Mouse (Mus musculus): ENCODE results near the gene Dlst. TPM values are rescaled to one million over a fixed set of nuclear protein-coding genes. Genes with fewer than 3 reads are reported as not detected.

Dlst gene
- polyA plus RNA-seq, 1 experiment = 167 TPM

- Histone ChIP-seq H3K27me3 (ENCODE audit: control insufficient read depth, insufficient read depth, insufficient read length) (no peaks in the 10 kb centered on the region), H3ac (ENCODE audit: control insufficient read depth, insufficient read length, low read depth) (no peak overlapping the region), H3K79me2 (ENCODE audit: control insufficient read depth, insufficient read depth) (peaks cover 56% of the 10 kb centered on the region), H3K79me3 (ENCODE audit: low read depth) (peaks cover 3% of the 10 kb centered on the region), H3K36me3 (ENCODE audit: control insufficient read depth, insufficient read depth) (peaks cover 91% of the 10 kb centered on the region), H3K4me3 (ENCODE audit: insufficient read depth, poor library complexity, severe bottlenecking) (no peak overlapping the region)
- no peak for TF ChIP-seq MAX (IDR thresholded peaks at IDR 0.05)
- TF ChIP-seq USF1 (IDR thresholded peaks at IDR 0.05; ENCODE audit: low read depth) = no peak
- TF ChIP-seq MYOG (IDR thresholded peaks at IDR 0.05; ENCODE audit: control insufficient read depth, extremely low read depth, insufficient read length) = no peak
- no peak for TF ChIP-seq CTCF (IDR thresholded peaks at IDR 0.05; ENCODE audit: control insufficient read depth, insufficient read depth, insufficient read length)
- no peak for TF ChIP-seq MYOD1 (IDR thresholded peaks at IDR 0.05; ENCODE audit: control insufficient read depth, insufficient read length, low read depth)
- TF ChIP-seq CEBPB (IDR thresholded peaks at IDR 0.05; ENCODE audit: low read depth) = no peak
- no peak for TF ChIP-seq FOSL1 (IDR thresholded peaks at IDR 0.05; ENCODE audit: insufficient read depth, low read length, poor library complexity, severe bottlenecking)
These were observed 16.5 kb downstream of the Dlst start for GRCm38 (mm10) chr12:85126986-85127603.

DNA sequence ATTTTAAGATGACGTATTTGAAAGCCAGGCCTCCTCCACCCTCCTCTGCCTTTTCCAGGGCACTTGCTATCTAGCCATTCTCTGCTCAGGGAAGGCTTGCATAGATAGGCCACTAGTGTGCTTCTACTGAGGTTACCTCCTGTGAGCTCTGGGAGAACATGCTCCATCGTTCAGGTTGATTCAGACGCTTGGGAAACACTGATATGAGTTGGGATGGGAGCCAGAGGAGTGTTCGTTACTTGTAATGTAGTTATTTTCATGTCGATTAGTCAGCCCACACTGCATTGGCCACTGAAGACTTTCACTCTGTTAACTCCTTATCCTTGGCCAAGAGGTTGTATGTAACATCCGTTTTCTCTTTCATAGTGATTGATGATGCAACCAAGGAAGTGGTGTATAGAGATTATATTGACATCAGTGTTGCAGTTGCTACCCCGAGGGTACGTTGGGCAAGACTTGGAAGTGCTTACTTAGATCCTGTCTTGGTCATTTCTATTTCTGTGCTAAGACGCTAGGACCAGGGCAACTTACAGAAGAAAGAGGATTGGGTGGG is 18.9 kb downstream of the Dlst start:
- H3K36me3 ChIP-seq (ENCODE audit: control insufficient read depth, insufficient read depth) = peaks cover 91% of the 10 kb centered on the region
- peaks cover 3% of the 10 kb centered on the region for H3K79me3 ChIP-seq (ENCODE audit: low read depth)
- H3K4me3 ChIP-seq (ENCODE audit: insufficient read depth, poor library complexity, severe bottlenecking) = no peak overlapping the region
- H3ac ChIP-seq (ENCODE audit: control insufficient read depth, insufficient read length, low read depth) = no peak overlapping the region
- peaks cover 36% of the 10 kb centered on the region for H3K79me2 ChIP-seq (ENCODE audit: control insufficient read depth, insufficient read depth)
- TF ChIP-seq MYOG (IDR thresholded peaks at IDR 0.05; ENCODE audit: control insufficient read depth, extremely low read depth, insufficient read length) = no peak
- TF ChIP-seq FOSL1 (IDR thresholded peaks at IDR 0.05; ENCODE audit: insufficient read depth, low read length, poor library complexity, severe bottlenecking) = no peak
- TF ChIP-seq MAX (IDR thresholded peaks at IDR 0.05) = no peak
- TF ChIP-seq CTCF (IDR thresholded peaks at IDR 0.05; ENCODE audit: control insufficient read depth, insufficient read depth, insufficient read length) = no peak
- no peak for TF ChIP-seq USF1 (IDR thresholded peaks at IDR 0.05; ENCODE audit: low read depth)
- no peak for TF ChIP-seq MYOD1 (IDR thresholded peaks at IDR 0.05; ENCODE audit: control insufficient read depth, insufficient read length, low read depth)
- TF ChIP-seq CEBPB (IDR thresholded peaks at IDR 0.05; ENCODE audit: low read depth) = no peak
- H3K27me3 ChIP-seq (ENCODE audit: control insufficient read depth, insufficient read depth, insufficient read length) = no peaks in the 10 kb centered on the region

DNA sequence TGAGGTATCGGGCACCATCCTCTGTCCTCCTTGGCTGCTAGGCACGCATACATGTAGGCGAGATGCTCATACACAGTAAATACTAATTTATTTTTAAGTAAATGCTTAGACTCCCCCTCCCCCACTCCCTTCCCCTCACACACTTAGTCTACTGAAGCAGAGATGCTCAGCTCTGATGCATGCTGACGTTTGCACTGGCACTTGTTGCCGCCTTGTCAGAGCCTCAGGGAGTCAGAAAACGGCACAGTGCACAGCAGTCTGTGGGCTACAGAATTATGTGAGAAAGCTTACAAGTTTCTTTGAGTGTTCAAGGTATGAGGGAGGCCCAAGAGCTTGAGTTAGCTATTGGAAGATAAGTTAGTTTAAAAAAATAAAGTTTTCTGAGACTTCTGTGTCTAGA is 20.7 kb downstream of the Dlst start:
- Histone ChIP-seq H3K27me3 (ENCODE audit: control insufficient read depth, insufficient read depth, insufficient read length) (no peaks in the 10 kb centered on the region), H3K79me3 (ENCODE audit: low read depth) (peaks cover 2% of the 10 kb centered on the region), H3K36me3 (ENCODE audit: control insufficient read depth, insufficient read depth) (peaks cover 88% of the 10 kb centered on the region), H3K4me3 (ENCODE audit: insufficient read depth, poor library complexity, severe bottlenecking) (no peak overlapping the region), H3K79me2 (ENCODE audit: control insufficient read depth, insufficient read depth) (peaks cover 18% of the 10 kb centered on the region), H3ac (ENCODE audit: control insufficient read depth, insufficient read length, low read depth) (no peak overlapping the region)
- TF ChIP-seq USF1 (IDR thresholded peaks at IDR 0.05; ENCODE audit: low read depth) = no peak
- no peak for TF ChIP-seq MYOD1 (IDR thresholded peaks at IDR 0.05; ENCODE audit: control insufficient read depth, insufficient read length, low read depth)
- TF ChIP-seq FOSL1 (IDR thresholded peaks at IDR 0.05; ENCODE audit: insufficient read depth, low read length, poor library complexity, severe bottlenecking) = no peak
- no peak for TF ChIP-seq CEBPB (IDR thresholded peaks at IDR 0.05; ENCODE audit: low read depth)
- no peak for TF ChIP-seq MYOG (IDR thresholded peaks at IDR 0.05; ENCODE audit: control insufficient read depth, extremely low read depth, insufficient read length)
- no peak for TF ChIP-seq CTCF (IDR thresholded peaks at IDR 0.05; ENCODE audit: control insufficient read depth, insufficient read depth, insufficient read length)
- TF ChIP-seq MAX (IDR thresholded peaks at IDR 0.05) = no peak

- H3ac ChIP-seq (ENCODE audit: control insufficient read depth, insufficient read length, low read depth) = no peak overlapping the region
- TF ChIP-seq MYOD1 (IDR thresholded peaks at IDR 0.05; ENCODE audit: control insufficient read depth, insufficient read length, low read depth) (no peak), FOSL1 (IDR thresholded peaks at IDR 0.05; ENCODE audit: insufficient read depth, low read length, poor library complexity, severe bottlenecking) (no peak), MAX (IDR thresholded peaks at IDR 0.05) (no peak), CEBPB (IDR thresholded peaks at IDR 0.05; ENCODE audit: low read depth) (no peak), CTCF (IDR thresholded peaks at IDR 0.05; ENCODE audit: control insufficient read depth, insufficient read depth, insufficient read length) (no peak), USF1 (IDR thresholded peaks at IDR 0.05; ENCODE audit: low read depth) (no peak), MYOG (IDR thresholded peaks at IDR 0.05; ENCODE audit: control insufficient read depth, extremely low read depth, insufficient read length) (no peak)
- H3K79me3 ChIP-seq (ENCODE audit: low read depth) = no peaks in the 10 kb centered on the region
- no peaks in the 10 kb centered on the region for H3K79me2 ChIP-seq (ENCODE audit: control insufficient read depth, insufficient read depth)
- no peaks in the 10 kb centered on the region for H3K27me3 ChIP-seq (ENCODE audit: control insufficient read depth, insufficient read depth, insufficient read length)
- H3K4me3 ChIP-seq (ENCODE audit: insufficient read depth, poor library complexity, severe bottlenecking) = no peak overlapping the region
- peaks cover 64% of the 10 kb centered on the region for H3K36me3 ChIP-seq (ENCODE audit: control insufficient read depth, insufficient read depth)
These were observed 23.6 kb downstream of the Dlst start for GRCm38 (mm10) chr12:85134043-85134794.

GRCm38 (mm10) chr12:85135513-85136470 is 25.2 kb downstream of the Dlst start:
- TF ChIP-seq FOSL1 (IDR thresholded peaks at IDR 0.05; ENCODE audit: insufficient read depth, low read length, poor library complexity, severe bottlenecking) (no peak), CEBPB (IDR thresholded peaks at IDR 0.05; ENCODE audit: low read depth) (no peak), MYOD1 (IDR thresholded peaks at IDR 0.05; ENCODE audit: control insufficient read depth, insufficient read length, low read depth) (no peak), MAX (IDR thresholded peaks at IDR 0.05) (no peak), MYOG (IDR thresholded peaks at IDR 0.05; ENCODE audit: control insufficient read depth, extremely low read depth, insufficient read length) (no peak), CTCF (IDR thresholded peaks at IDR 0.05; ENCODE audit: control insufficient read depth, insufficient read depth, insufficient read length) (no peak)
- no peak overlapping the region for H3ac ChIP-seq (ENCODE audit: control insufficient read depth, insufficient read length, low read depth)
- peaks cover 49% of the 10 kb centered on the region for H3K36me3 ChIP-seq (ENCODE audit: control insufficient read depth, insufficient read depth)
- H3K79me3 ChIP-seq (ENCODE audit: low read depth) = no peaks in the 10 kb centered on the region
- no peak overlapping the region for H3K4me3 ChIP-seq (ENCODE audit: insufficient read depth, poor library complexity, severe bottlenecking)
- no peaks in the 10 kb centered on the region for H3K27me3 ChIP-seq (ENCODE audit: control insufficient read depth, insufficient read depth, insufficient read length)
- H3K79me2 ChIP-seq (ENCODE audit: control insufficient read depth, insufficient read depth) = no peaks in the 10 kb centered on the region

Data from C2C12 (cell line).